Mouse (Mus musculus): ENCODE results near the gene Cpne6.

DNA sequence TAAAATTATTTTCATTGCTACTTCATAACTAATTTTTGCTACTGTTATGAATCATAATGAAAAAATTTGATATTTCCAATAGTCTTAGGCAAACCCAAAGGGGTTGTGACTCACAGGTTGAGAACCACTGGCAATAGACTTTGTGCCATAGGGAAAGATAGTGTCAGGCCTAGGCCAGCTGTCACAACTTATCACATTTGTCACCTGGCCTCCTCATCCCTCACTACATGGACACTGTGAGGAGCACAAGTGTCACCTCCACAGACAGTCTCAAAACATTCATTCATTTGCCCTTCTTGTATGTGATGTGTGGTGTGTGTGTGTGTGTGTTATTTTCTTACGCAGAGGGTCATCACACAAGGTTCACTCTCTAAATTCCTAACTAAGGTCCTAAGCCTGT is 32.8 kb upstream of the Cpne6 start:
- TF ChIP-seq CTCF (IDR thresholded peaks at IDR 0.05; ENCODE audit: control insufficient read depth, insufficient read depth, low read length) (no peak), POLR2A (IDR thresholded peaks at IDR 0.05; ENCODE audit: borderline replicate concordance, control insufficient read depth, low read depth, low read length) (no peak)

Measured in bone marrow, adult 2 months (tissue).